Mouse (Mus musculus) cortical plate, adult 2 months (tissue): ENCODE results near the gene Caly.

Source experiments
- CTCF ChIP-seq: fragments of 200-500 bp; IDR thresholded peaks from 2 replicates; pipeline ENCODE4 v1.5.1; 2011; ENCODE audit warnings: mild to moderate bottlenecking, control low read depth, low read length; ENCODE audit not compliant: insufficient read depth; ENCODE audit errors: extremely low read depth
- POLR2A ChIP-seq: fragments of 200-500 bp; IDR thresholded peaks from 2 replicates; pipeline ENCODE4 v1.6.1; 2011; ENCODE audit warnings: mild to moderate bottlenecking, low read length, control low read depth; ENCODE audit not compliant: insufficient read depth; ENCODE audit errors: extremely low read depth

DNA sequence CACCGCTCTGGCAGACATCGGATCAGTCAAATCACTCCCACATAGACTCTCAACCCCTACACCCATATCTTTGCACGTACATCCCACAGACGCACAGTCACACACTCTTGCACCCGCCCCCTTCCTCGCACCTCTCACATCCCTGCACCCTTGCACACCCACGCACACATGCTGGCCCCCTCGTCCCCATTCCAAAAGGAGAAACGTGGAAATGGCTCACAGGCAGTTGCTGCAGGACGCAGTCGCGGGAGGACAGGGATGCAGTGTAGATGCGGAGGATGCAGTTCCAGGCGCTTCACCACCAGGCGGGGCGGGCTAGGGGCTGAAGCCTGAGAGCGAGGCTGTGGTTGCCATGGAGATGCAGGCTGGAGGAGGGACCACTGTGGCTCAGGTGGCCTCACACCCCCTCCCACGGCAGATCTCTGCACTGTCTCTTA is at the start of gene Caly:
- TF ChIP-seq CTCF (peak; percentile 28; the same call in 1 of the 2 replicates), POLR2A (peak; percentile 77)
